ENCODE assay signal across 17 mouse cellular contexts in genomic region chr1:58348712-58349111, GRCm38 (mm10). TPM values are rescaled to one million over a fixed set of nuclear protein-coding genes. Genes with fewer than 3 reads are reported as not detected.
DNase-seq lines count a peak whose midpoint lies in the region; ATAC-seq lines count a peak whose summit lies in the region.
"Had no signal": no experiment of that assay in that cellular context is flagged by ENCODE, and none has a peak within 500 bp of the region (broad histone marks: within the 10 kb centered on the region; RNA-seq: fewer than 3 reads in every experiment).

No protein-coding gene starts in this region.

- peak; percentile 91 for ATAC-seq in granulocyte monocyte progenitor cell, adult 5-6 weeks (replicated peaks; ENCODE audit: poor library complexity, severe bottlenecking)
- peak; percentile 88 for ATAC-seq in megakaryocyte progenitor cell, adult 5-6 weeks (replicated peaks; ENCODE audit: poor library complexity)
- ATAC-seq: forebrain, embryonic 14.5 days; hindbrain, postnatal 0 days had no signal

- DNase-seq in spleen, postnatal 36 days (ENCODE audit: low spot score in 2 of 2): peak; percentile 7 to 25
- no peak for DNase-seq in spleen, postnatal 10 days (ENCODE audit: low spot score in 2 of 2)
- no peak for DNase-seq in testis, postnatal 14 days (ENCODE audit: low spot score)
- no peak for DNase-seq in lung, postnatal 14 days
- DNase-seq in frontal cortex, postnatal 14 days (ENCODE audit: low spot score in 2 of 2): no peak
- no peak for DNase-seq in thymus, postnatal 0 days (ENCODE audit: low spot score)
- DNase-seq: adrenal gland, postnatal 10 days; cerebellum, adult 18-20 months; cerebellum, adult 9-11 months; cerebellum, postnatal 36 days; gastrocnemius, postnatal 14 days; heart, adult 11 months; heart, postnatal 36 days had no signal

RNA-seq across cellular contexts. Expression of gene Bzw1, which starts 44.0 kb away (rescaled TPM):
- total RNA-seq in granulocyte monocyte progenitor cell, adult 5-6 weeks (2014; fragmentation: Nextera tagmentation): 149 and 150 TPM in 2 replicates
- 190 and 212 TPM in 2 replicates for total RNA-seq in granulocyte monocyte progenitor cell, adult 5-6 weeks (2017)
- 205 and 216 TPM in 2 replicates for total RNA-seq in megakaryocyte progenitor cell, adult 5-6 weeks (2015)
- 189 and 202 TPM in 2 replicates for total RNA-seq in megakaryocyte progenitor cell, adult 5-6 weeks (2017)
- polyA plus RNA-seq in thymus, postnatal 0 days (2015; fragmentation: Nextera tagmentation; extraction: Ambion mirVana): 437 and 440 TPM in 2 replicates

Comparison
In these comparisons a context has a peak if more than half of its experiments do, and no peak if none do; other contexts are left out.
1. DNase-seq: peak in spleen, postnatal 36 days (2 of 2); none in spleen, postnatal 10 days (0 of 2), testis, postnatal 14 days (single experiment), lung, postnatal 14 days (single experiment), frontal cortex, postnatal 14 days (0 of 2) and thymus, postnatal 0 days (single experiment).